Mouse (Mus musculus) brown adipose tissue, adult 24 weeks (tissue): ENCODE data around the gene Zfp106. TPM values are rescaled to one million over a fixed set of nuclear protein-coding genes. Genes with fewer than 3 reads are reported as not detected.

ENCODE experiments used
- H3K27ac ChIP-seq: fragments of 200-500 bp; replicated peaks from 2 replicates; pipeline ENCODE4 v1.5.1; 2012; ENCODE audit warnings: low read depth, mild to moderate bottlenecking, low read length
- H3K4me1 ChIP-seq: fragments of 200-500 bp; 2 replicates; pipeline ENCODE4 v1.6.1; 2012; ENCODE audit warnings: low read length, mixed read lengths; ENCODE audit not compliant: control insufficient read depth, insufficient read depth, insufficient read length
- H3K4me3 ChIP-seq: fragments of 200-500 bp; 2 replicates; pipeline ENCODE4 v1.5.1; 2012; ENCODE audit warnings: low read depth, mild to moderate bottlenecking, low read length, moderate library complexity; ENCODE audit not compliant: insufficient read depth
- polyA plus RNA-seq: library from polyadenylated mRNA; stranded (reverse); fragments of >200 nt; gene quantifications from 2 replicates; pipeline ENCODE4 v1.2.4, GENCODE M21; 2012; ENCODE audit not compliant: missing spikeins, insufficient read depth, insufficient read length

The Zfp106 gene
- polyA plus RNA-seq, 1 experiment: 93.2 TPM

DNA sequence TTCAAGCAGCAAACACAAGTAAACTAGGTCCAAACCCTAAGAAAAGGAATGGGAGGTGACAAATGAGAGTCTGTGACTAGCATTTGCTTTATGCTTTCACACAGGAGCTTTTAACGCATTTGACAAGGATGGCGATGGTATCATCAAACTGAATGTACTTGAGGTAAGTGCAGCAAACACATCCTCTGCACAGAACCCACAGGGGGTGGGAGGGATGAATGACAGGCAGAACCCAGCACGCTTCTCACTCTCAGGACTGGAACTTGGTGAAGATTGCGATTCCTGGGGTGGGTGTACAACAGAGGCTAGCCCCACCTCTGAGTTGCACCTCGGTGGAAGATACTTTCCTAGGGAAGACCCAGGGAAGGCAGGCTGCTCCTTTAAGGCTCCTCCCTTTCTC lies 59.7 kb downstream of the Zfp106 start:
- no peak overlapping the region for H3K27ac ChIP-seq
- H3K4me1 ChIP-seq: no peaks in the 10 kb centered on the region
- H3K4me3 ChIP-seq: no peak overlapping the region

DNA sequence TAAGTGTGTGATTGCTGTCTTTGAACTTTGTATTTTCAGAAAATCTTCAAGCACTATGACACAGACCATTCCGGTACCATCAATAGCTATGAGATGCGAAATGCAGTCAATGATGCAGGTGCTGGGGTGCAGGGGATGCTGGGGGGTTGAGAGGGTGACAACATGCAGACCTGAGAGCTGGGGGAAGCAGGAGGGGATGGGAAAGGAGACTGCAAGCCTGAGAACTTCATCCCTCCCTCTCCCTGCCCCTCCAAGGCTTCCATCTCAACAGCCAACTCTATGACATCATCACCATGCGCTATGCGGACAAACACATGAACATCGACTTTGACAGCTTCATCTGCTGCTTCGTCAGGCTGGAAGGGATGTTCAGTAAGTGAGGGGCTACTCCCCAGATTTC lies 60.5 kb downstream of the Zfp106 start:
- Histone ChIP-seq H3K27ac (no peak overlapping the region), H3K4me3 (no peak overlapping the region), H3K4me1 (no peaks in the 10 kb centered on the region)

DNA sequence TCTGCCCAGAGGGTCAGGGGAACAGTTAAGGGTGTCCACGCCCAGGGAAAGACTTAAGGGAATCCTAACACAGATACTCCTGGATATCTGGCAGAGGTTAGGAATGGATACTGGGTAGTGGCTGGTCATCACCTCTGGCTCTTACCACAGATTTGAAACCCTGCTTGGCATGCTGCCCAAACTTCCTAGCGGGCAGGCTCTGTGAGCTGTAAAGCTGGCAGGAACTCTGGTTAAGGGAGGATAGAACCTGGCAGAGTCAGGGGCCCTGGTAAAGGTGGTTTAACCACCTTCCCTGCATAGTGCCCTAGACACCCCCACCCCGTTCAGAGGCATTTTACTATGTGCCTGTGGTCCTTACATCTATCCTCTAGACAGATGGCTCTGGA lies 61.0 kb downstream of the Zfp106 start:
- Histone ChIP-seq H3K4me3 (no peak overlapping the region), H3K27ac (no peak overlapping the region), H3K4me1 (no peaks in the 10 kb centered on the region)

DNA sequence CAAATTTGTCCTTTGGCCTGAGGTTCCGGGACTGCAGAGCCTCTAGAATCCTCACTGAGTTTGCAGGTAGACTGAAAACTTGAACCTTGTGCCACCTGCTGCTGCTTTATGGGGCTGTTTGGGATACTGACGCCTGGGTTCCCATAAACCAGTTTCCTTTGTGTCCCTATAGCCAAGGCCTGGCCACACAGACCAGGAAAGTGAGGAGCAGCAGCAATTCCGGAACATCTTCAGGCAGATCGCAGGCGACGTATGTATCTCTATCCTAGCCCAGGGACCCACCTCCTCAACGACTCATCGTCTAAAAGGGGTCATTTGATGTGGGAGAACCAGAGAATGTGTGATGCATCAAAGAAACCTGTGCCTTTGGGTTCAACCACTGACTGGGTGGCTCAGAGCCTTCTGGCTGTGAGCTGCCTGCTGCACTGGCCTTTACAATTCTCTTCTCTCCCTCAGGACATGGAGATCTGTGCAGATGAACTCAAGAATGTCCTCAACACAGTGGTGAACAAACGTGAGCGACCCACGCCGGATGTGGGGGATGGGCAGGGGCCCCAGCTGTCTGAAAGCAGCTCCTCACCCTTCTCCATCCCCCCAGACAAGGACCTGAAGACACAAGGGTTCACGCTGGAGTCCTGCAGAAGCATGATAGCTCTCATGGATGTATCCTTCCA lies 61.6 kb downstream of the Zfp106 start:
- H3K27ac ChIP-seq: no peak overlapping the region
- no peaks in the 10 kb centered on the region for H3K4me1 ChIP-seq
- H3K4me3 ChIP-seq: no peak overlapping the region

DNA sequence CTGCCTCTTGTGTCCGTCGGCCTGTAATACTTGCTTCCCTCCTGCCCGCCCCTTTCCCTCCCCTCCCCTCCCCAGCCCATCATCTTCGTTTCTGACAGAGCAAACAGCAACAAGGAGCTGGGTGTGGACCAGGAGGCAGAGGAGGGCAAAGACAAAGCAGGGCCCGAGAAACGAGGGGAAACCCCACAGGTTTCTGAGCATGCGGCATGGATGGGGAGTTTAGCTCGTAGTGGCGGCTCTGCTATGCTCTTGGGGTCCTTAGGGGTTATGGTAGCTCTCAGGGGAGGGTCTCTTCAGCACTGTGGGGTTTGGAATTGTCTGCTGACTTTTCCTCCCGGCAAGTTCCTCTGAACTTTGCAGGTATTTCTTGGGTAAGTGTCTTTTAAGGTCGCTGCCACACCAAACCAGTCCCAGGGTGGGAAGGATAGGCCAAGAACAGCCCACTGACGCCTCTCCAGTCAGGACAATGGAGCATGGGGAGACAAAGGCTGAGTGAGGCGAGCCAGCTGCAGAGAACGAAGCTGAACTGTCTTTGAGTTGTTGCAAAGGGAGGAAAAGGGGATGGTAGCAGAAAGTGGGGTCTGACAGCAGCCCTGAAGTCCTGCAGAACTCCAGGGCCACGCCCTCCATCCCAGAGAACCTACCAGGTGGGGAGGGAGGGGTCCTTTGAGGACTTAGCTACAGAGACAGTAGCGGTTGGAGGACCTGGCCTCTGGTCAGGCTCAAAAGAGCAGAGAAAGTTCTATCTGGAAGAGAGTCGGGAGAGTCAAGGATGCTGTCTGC lies 62.3 kb downstream of the Zfp106 start:
- Histone ChIP-seq H3K4me1 (no peaks in the 10 kb centered on the region), H3K27ac (no peak overlapping the region), H3K4me3 (no peak overlapping the region)

DNA sequence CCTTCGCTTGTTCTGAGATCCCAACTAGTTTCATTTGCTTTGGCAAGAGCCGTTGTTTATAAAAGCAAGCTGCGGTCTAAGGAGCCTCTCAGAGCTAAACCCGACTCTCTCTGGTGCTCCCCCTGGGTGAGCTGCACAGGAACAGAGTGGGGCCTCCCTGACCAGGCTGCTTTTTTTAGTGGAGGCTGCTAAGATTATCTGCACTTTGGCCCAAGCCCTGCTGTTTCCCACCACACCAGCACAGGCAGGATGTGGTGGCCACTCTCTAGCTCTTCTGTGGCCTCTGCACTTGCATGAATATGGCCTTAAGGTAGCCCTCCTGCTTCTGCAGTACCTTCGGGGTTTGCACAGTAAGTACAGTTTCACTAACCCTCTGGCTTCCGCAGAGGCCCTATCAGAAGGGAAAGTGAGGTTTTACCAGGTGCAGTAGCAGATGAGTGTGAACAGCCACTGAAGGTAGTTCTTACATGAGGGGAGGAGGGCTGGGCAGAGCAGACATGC lies 63.6 kb downstream of the Zfp106 start:
- Histone ChIP-seq H3K4me3 (no peak overlapping the region), H3K27ac (no peak overlapping the region), H3K4me1 (no peaks in the 10 kb centered on the region)

DNA sequence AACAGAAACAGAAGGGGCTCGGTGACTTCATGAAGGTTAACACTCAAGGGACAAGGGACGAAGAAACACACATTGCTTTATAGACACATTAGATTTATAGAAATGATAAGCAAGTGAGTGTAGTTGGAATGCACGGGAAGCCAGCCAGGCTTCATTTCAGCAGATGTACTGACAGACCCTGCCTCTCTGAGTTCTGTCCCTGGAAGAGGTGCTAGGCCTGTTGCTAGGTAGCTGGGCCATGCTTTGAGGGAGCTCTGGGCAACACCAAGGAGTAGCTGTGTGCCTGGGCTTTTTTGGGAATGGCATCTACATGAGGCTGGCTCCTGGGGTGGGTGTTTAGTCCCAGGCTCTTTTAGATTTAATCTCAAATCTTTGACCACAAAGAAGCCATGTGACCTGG lies 67.1 kb downstream of the Zfp106 start:
- Histone ChIP-seq H3K4me3 (no peak overlapping the region), H3K27ac (no peak overlapping the region), H3K4me1 (no peaks in the 10 kb centered on the region)

DNA sequence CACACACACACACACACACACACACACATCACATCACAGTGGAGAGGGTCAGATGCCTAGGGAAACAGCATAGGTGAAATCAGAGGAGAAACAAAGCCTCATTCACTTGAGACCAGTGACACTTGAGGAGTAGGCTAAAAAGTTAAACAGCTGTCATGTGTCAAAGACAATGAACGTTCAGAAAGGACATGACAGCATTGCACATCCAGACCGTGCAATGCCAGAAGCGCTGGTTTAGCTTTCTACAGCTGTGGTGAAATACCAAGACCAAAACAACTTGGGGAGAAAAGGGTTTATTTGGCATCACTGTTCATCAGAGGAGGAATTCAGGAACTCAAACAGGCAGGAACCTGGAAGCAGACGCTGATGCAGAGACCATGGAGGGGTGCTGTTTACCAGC lies 70.4 kb downstream of the Zfp106 start:
- Histone ChIP-seq H3K27ac (no peak overlapping the region), H3K4me1 (no peaks in the 10 kb centered on the region), H3K4me3 (no peak overlapping the region)

DNA sequence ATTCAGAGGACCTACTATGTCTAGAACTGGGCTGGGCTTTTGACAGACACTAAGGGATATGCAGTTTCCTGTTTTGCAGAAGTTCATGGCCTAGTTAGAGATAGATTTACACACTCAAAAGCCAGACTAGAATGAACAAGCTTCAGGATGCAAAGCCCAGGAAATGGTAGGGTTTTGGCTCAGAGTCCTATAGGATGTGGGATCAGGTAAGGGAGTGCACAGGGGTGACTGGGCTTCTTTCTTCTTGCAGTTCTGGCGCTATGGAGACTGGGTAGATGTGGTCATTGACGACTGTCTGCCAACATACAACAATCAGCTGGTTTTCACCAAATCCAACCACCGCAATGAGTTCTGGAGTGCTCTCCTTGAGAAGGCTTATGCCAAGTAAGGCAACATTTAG lies 79.4 kb downstream of the Zfp106 start:
- no peaks in the 10 kb centered on the region for H3K4me1 ChIP-seq
- no peak overlapping the region for H3K4me3 ChIP-seq
- no peak overlapping the region for H3K27ac ChIP-seq

DNA sequence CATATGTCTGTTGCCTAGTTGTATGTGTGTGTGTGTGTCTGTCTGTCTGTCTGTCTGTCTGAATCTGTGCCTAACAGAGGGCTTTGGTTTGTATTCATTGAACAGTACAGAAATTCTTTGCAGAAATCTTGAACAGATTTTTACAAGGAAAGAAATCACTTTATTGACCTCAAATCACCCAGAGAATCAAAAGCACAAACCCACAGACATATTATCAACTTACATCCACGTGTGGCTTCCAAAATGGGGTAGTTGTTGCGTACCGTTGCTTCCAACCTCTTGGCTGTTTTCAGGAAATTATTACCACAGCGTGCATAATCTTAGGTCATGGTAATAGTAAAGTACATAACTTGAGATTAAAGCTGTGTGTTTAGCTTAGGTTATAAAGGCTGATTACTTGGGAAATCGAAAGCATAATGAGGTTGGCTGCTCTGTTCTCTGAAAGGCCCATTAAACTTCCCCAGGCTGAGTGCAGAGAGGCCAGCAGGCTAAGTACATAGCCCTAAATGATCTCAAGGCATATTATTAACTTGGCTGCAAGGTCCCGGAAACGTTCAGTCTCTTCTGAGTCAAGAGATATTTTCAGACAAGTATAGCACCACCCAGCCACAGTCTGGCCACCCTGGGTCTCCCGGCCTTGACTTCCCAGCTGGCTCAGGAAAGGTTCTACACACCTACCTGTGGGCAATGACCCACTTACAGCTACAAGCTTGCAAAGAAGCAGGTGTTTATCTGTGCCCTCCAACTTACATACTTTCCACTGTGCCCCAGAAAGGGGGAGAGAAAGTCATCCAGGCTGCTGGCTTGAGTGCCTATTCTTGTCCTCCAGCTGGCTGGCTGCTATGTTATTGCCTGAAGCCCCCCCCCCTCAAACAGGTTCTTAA lies 80.9 kb downstream of the Zfp106 start:
- H3K27ac ChIP-seq: no peak overlapping the region
- no peak overlapping the region for H3K4me3 ChIP-seq
- no peaks in the 10 kb centered on the region for H3K4me1 ChIP-seq

DNA sequence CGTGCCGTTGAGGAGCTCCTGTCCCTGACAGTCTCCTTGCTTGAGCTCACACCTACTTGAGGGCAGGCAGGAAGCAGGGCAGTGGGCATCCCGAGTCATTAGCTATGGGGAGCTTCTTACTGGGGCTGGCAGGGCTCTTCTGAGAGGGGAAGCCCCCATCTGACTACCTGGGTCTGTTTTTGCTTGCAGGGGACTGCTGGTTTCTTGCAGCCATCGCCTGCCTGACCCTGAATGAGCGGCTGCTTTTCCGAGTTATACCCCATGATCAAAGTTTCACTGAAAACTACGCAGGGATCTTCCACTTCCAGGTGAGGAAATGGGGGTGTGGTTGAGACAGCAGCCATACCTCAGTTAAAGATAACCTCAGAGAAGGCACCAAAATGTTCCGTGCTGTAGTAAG lies 81.7 kb downstream of the Zfp106 start:
- Histone ChIP-seq H3K4me1 (no peaks in the 10 kb centered on the region), H3K27ac (no peak overlapping the region), H3K4me3 (no peak overlapping the region)

DNA sequence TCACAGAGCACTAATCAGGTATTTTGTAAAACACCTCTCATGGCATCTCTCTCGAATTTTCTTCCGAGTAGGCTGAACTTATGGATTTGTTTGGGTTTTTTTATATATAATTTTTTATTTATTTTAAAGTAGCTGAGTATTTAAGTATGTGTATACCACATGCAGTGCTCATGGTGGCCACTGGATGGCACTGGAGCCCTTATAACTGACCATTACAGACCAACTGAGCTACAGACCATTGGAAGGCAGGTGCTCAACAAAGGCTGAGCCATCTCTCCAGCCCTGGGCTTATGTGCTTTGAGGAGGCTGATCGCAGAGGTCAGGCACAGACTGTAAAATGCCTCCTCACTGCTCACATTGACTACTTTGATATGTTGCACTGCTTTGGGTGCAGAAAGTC lies 85.0 kb downstream of the Zfp106 start:
- Histone ChIP-seq H3K27ac (no peak overlapping the region), H3K4me3 (no peak overlapping the region), H3K4me1 (no peaks in the 10 kb centered on the region)

DNA sequence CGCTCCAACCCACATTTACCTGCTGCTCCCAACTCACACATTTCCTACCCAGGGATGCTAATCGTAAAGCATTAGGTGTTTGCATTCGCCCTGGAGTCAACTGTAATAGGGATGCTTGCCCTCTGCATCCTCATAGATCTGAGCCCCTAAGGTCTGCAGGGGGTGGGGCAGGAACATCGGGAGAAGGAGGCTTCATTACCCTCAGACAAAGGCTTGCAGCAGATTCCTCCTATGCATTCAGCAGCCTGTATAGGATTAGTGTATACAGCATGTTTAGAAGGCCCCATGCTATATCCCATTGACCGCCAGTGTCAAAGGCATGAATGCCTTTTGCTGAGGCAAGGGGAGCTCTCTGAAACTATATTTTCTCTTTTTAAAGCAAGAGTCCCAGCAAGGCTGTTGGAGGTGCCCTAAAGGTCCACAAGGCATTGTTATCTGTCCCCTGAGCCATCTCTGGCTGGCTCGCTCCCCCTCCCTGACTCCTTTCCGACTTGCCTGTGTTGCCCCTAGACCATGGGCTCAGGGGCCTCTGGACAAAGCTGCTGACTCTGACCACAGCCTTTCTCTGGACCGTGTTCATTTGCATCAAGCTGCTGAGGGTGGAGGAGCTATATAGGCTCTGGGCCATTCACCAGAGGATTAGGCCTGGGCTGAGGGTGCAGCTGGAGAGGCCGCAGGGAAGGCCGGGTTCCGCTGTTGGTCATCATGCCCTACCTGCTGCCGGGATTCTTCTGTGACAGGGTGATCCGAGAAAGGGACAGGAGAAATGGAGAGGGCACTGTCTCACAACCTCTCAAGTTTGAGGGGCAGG lies 87.2 kb downstream of the Zfp106 start:
- no peak overlapping the region for H3K4me3 ChIP-seq
- no peak overlapping the region for H3K27ac ChIP-seq
- H3K4me1 ChIP-seq: no peaks in the 10 kb centered on the region

DNA sequence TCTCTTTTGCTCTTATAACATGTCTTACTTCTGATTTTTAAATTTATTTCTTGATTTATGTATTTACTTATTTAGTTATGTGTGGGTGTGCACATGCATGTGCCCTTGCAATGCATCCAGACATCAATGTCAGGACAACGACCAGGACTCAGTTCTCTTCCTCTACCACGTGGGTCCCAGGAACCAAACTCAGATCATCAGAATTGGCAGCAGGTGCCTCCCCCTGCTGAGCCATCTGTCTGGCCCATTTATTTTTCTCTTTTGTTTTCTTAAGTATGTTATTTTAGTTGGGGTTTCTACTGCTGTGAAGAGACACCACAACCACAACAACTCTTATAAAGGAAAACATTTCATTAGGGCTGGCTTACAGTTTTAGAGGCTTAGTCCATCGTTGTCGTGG lies 92.8 kb downstream of the Zfp106 start:
- H3K4me3 ChIP-seq: no peak overlapping the region
- H3K4me1 ChIP-seq: no peaks in the 10 kb centered on the region
- H3K27ac ChIP-seq: no peak overlapping the region

DNA sequence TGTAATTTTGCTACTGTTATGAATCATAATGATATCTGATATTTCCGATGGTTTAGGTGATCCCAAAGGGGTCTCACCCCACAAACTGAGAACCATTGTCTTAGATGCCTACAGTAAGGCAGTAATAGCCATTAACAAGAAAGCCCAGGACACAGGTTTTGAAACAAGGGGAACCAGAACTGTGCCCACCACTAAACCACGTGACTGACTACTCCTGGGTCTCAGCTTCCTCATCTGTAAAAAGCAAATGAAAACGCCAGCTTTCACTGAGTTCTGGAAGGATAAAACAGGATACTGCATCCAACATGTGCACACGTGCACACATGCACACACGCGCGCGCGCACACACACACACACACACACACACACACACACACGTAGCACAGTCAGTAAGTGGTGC lies 93.9 kb downstream of the Zfp106 start:
- Histone ChIP-seq H3K27ac (no peak overlapping the region), H3K4me1 (no peaks in the 10 kb centered on the region), H3K4me3 (no peak overlapping the region)
